Mouse (Mus musculus): ENCODE measurements around the gene Psg29. TPM values are rescaled to one million over a fixed set of nuclear protein-coding genes. Genes with fewer than 3 reads are reported as not detected.

Psg29 gene
- polyA plus RNA-seq (2015; fragmentation: Illumina TruSeq; extraction: RNeasy Lipid Tissue Mini Kit (QIAGEN cat#74804); ENCODE audit: insufficient read depth, low replicate concordance) = not detected

GRCm38 (mm10) chr7:17203177-17203576, at the start of gene Psg29:
Gene Psg29 (plus strand): TSS chr7:17203477.

Other genes with a start within 250 kb of the Psg29 start
- not detected for gene Pnmal1, start 243.8 kb upstream of the Psg29 start, polyA plus RNA-seq (2015; fragmentation: Illumina TruSeq; extraction: RNeasy Lipid Tissue Mini Kit (QIAGEN cat#74804); ENCODE audit: insufficient read depth, low replicate concordance)
- gene Gm42372, start 220.4 kb upstream of the Psg29 start, polyA plus RNA-seq (2015; fragmentation: Illumina TruSeq; extraction: RNeasy Lipid Tissue Mini Kit (QIAGEN cat#74804); ENCODE audit: insufficient read depth, low replicate concordance) = 3.1 TPM
- gene Ccdc8, start 210.8 kb upstream of the Psg29 start, polyA plus RNA-seq (2015; fragmentation: Illumina TruSeq; extraction: RNeasy Lipid Tissue Mini Kit (QIAGEN cat#74804); ENCODE audit: insufficient read depth, low replicate concordance) = 1.6 TPM
- gene Ppp5c, start 175.6 kb upstream of the Psg29 start, polyA plus RNA-seq (2015; fragmentation: Illumina TruSeq; extraction: RNeasy Lipid Tissue Mini Kit (QIAGEN cat#74804); ENCODE audit: insufficient read depth, low replicate concordance) = 82.6 TPM
- gene Hif3a, start 141.1 kb upstream of the Psg29 start, polyA plus RNA-seq (2015; fragmentation: Illumina TruSeq; extraction: RNeasy Lipid Tissue Mini Kit (QIAGEN cat#74804); ENCODE audit: insufficient read depth, low replicate concordance) = 1.0 TPM
- gene Psg16, start 129.4 kb upstream of the Psg29 start, polyA plus RNA-seq (2015; fragmentation: Illumina TruSeq; extraction: RNeasy Lipid Tissue Mini Kit (QIAGEN cat#74804); ENCODE audit: insufficient read depth, low replicate concordance) = not detected
- gene Ceacam3, start 53.2 kb upstream of the Psg29 start, polyA plus RNA-seq (2015; fragmentation: Illumina TruSeq; extraction: RNeasy Lipid Tissue Mini Kit (QIAGEN cat#74804); ENCODE audit: insufficient read depth, low replicate concordance) = not detected

Measured in spleen, adult 10 weeks (tissue).